Mouse (Mus musculus): ENCODE results near the gene Rnf128.

The Rnf128 gene

GRCm38 (mm10) chrX:139562925-139563461, at the start of gene Rnf128:
Gene Rnf128, plus strand, starts transcription at chrX:139563316.
- no peaks in the 10 kb centered on the region for H3K36me3 ChIP-seq (ENCODE audit: control insufficient read depth, insufficient read depth, low read length, poor library complexity, severe bottlenecking)
- no peak for DNase-seq (ENCODE audit: low read depth, low spot score)
- H3K27me3 ChIP-seq (ENCODE audit: control insufficient read depth, insufficient read depth, low read length, poor library complexity, severe bottlenecking) = no peaks in the 10 kb centered on the region

- no peaks in the 10 kb centered on the region for H3K27me3 ChIP-seq (ENCODE audit: control insufficient read depth, insufficient read depth, low read length, poor library complexity, severe bottlenecking)
- H3K36me3 ChIP-seq (ENCODE audit: control insufficient read depth, insufficient read depth, low read length, poor library complexity, severe bottlenecking) = no peaks in the 10 kb centered on the region
- no peak for DNase-seq (ENCODE audit: low read depth, low spot score)
Observed at GRCm38 (mm10) chrX:139516156-139516555, 47.0 kb upstream of the Rnf128 start.

DNA sequence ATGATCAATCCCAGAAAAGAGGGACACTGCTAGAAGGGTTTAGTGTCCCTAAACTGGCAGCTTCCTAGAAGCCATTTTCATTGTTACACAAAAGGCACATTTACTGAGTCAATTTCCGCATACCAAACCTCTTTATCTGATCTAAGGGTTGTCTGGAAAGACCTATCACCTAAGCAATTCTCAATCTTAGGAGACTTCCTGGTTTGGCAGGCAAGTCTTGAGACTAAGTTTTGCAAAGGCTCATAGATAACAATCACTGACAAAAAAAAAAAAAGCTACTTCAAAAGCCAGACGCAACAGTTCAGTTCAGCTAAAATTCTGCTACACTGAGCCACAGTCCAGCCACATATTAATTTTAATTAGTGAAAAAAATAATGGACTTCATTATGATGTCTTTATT, 43.9 kb upstream of the Rnf128 start:
- DNase-seq (ENCODE audit: low read depth, low spot score) = no peak
- Histone ChIP-seq H3K27me3 (ENCODE audit: control insufficient read depth, insufficient read depth, low read length, poor library complexity, severe bottlenecking) (no peaks in the 10 kb centered on the region), H3K36me3 (ENCODE audit: control insufficient read depth, insufficient read depth, low read length, poor library complexity, severe bottlenecking) (no peaks in the 10 kb centered on the region)

GRCm38 (mm10) chrX:139524303-139525091, 38.6 kb upstream of the Rnf128 start:
- Histone ChIP-seq H3K36me3 (ENCODE audit: control insufficient read depth, insufficient read depth, low read length, poor library complexity, severe bottlenecking) (no peaks in the 10 kb centered on the region), H3K27me3 (ENCODE audit: control insufficient read depth, insufficient read depth, low read length, poor library complexity, severe bottlenecking) (no peaks in the 10 kb centered on the region)
- no peak for DNase-seq (ENCODE audit: low read depth, low spot score)

- Histone ChIP-seq H3K36me3 (ENCODE audit: control insufficient read depth, insufficient read depth, low read length, poor library complexity, severe bottlenecking) (no peaks in the 10 kb centered on the region), H3K27me3 (ENCODE audit: control insufficient read depth, insufficient read depth, low read length, poor library complexity, severe bottlenecking) (no peaks in the 10 kb centered on the region)
- no peak for DNase-seq (ENCODE audit: low read depth, low spot score)
Observed at GRCm38 (mm10) chrX:139525724-139526123, 37.4 kb upstream of the Rnf128 start.

- no peak for DNase-seq (ENCODE audit: low read depth, low spot score)
- Histone ChIP-seq H3K27me3 (ENCODE audit: control insufficient read depth, insufficient read depth, low read length, poor library complexity, severe bottlenecking) (no peaks in the 10 kb centered on the region), H3K36me3 (ENCODE audit: control insufficient read depth, insufficient read depth, low read length, poor library complexity, severe bottlenecking) (no peaks in the 10 kb centered on the region)
Observed at GRCm38 (mm10) chrX:139526984-139527383, 36.1 kb upstream of the Rnf128 start.

DNA sequence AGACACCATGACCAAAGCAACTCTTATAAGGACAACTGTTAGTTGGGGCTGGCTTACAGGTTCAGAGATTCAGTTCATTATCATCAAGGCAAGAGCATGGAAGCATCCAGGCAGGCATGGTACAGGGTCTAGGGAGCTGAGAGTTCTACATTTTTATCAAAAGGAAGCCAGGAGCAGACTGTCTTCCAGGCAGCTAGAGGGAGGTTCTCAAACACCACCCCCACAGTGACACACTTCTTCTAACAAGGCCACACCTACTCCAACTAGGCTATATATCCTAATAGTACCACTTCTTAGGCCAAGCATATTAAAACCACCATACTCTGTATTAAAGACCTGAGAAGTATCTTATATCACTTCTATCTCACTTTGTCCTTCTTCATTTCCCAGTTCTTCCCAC, 33.4 kb upstream of the Rnf128 start:
- DNase-seq (ENCODE audit: low read depth, low spot score) = no peak
- H3K27me3 ChIP-seq (ENCODE audit: control insufficient read depth, insufficient read depth, low read length, poor library complexity, severe bottlenecking) = no peaks in the 10 kb centered on the region
- H3K36me3 ChIP-seq (ENCODE audit: control insufficient read depth, insufficient read depth, low read length, poor library complexity, severe bottlenecking) = no peaks in the 10 kb centered on the region

DNA sequence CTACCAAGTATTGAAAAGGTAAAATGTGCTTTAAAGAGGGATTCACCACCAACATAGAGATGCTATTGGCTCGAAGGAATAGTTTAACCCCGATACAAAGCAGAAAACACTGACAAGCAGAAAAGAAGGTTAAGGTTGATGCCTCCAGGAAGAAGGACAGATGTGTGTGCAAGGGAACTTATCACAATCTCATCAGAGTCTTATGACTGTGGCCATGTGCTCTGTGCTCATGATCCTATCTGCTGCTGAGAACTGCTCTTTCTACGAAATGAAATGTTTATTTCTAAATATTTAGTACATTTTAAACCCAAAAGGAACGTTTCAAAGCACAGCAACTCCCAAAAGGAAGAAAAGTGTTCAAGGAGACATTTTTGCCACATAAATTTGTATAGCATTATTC, 30.8 kb upstream of the Rnf128 start:
- H3K36me3 ChIP-seq (ENCODE audit: control insufficient read depth, insufficient read depth, low read length, poor library complexity, severe bottlenecking) = no peaks in the 10 kb centered on the region
- no peak for DNase-seq (ENCODE audit: low read depth, low spot score)
- no peaks in the 10 kb centered on the region for H3K27me3 ChIP-seq (ENCODE audit: control insufficient read depth, insufficient read depth, low read length, poor library complexity, severe bottlenecking)

GRCm38 (mm10) chrX:139537641-139538397, 25.3 kb upstream of the Rnf128 start:
- Histone ChIP-seq H3K36me3 (ENCODE audit: control insufficient read depth, insufficient read depth, low read length, poor library complexity, severe bottlenecking) (no peaks in the 10 kb centered on the region), H3K27me3 (ENCODE audit: control insufficient read depth, insufficient read depth, low read length, poor library complexity, severe bottlenecking) (no peaks in the 10 kb centered on the region)
- no peak for DNase-seq (ENCODE audit: low read depth, low spot score)

DNA sequence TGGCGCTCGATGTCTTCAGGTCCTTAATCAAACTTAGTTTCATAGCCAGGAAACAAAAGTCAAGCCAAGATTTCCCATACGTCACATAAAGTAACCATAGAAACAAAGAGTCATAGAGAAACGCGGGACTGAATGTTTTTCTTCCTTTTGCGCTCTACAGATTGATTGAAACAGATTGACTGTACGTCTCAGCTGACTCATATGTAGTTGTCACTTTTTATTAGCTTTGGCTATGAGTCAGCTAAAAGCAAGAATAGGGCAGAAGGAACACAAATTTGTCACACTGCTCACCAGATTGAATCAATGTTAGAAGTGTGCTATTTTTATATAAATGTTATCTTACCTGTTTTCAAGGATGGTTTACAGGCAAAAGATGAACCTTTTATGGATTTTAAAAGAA, 19.4 kb upstream of the Rnf128 start:
- Histone ChIP-seq H3K36me3 (ENCODE audit: control insufficient read depth, insufficient read depth, low read length, poor library complexity, severe bottlenecking) (no peaks in the 10 kb centered on the region), H3K27me3 (ENCODE audit: control insufficient read depth, insufficient read depth, low read length, poor library complexity, severe bottlenecking) (no peaks in the 10 kb centered on the region)
- DNase-seq (ENCODE audit: low read depth, low spot score) = no peak

DNA sequence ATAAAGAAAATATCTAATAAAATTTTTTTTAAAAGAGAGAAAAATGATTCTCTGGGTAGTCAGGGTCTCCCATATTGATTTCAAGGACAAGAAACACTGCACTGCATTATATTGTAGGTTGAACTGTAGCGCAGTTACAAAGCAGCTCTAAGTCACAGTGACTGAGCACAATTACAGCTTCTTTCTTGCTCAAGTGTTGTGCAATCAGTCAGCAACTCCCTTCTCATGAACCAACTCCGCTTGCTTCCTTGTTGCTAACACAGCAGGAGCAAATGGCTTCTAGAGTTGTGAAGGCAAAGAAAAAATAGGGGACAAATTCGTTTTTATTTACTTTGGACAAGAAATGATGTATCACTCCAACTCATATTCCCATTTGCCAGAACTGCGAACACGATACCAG, 12.7 kb upstream of the Rnf128 start:
- no peak for DNase-seq (ENCODE audit: low read depth, low spot score)
- Histone ChIP-seq H3K27me3 (ENCODE audit: control insufficient read depth, insufficient read depth, low read length, poor library complexity, severe bottlenecking) (no peaks in the 10 kb centered on the region), H3K36me3 (ENCODE audit: control insufficient read depth, insufficient read depth, low read length, poor library complexity, severe bottlenecking) (no peaks in the 10 kb centered on the region)

- no peaks in the 10 kb centered on the region for H3K36me3 ChIP-seq (ENCODE audit: control insufficient read depth, insufficient read depth, low read length, poor library complexity, severe bottlenecking)
- DNase-seq (ENCODE audit: low read depth, low spot score) = no peak
- no peaks in the 10 kb centered on the region for H3K27me3 ChIP-seq (ENCODE audit: control insufficient read depth, insufficient read depth, low read length, poor library complexity, severe bottlenecking)
Observed at GRCm38 (mm10) chrX:139552090-139552489, 11.0 kb upstream of the Rnf128 start.

- no peaks in the 10 kb centered on the region for H3K36me3 ChIP-seq (ENCODE audit: control insufficient read depth, insufficient read depth, low read length, poor library complexity, severe bottlenecking)
- no peaks in the 10 kb centered on the region for H3K27me3 ChIP-seq (ENCODE audit: control insufficient read depth, insufficient read depth, low read length, poor library complexity, severe bottlenecking)
- no peak for DNase-seq (ENCODE audit: low read depth, low spot score)
Observed at GRCm38 (mm10) chrX:139562255-139562924, 726 bp upstream of the Rnf128 start.

- H3K27me3 ChIP-seq (ENCODE audit: control insufficient read depth, insufficient read depth, low read length, poor library complexity, severe bottlenecking) = no peaks in the 10 kb centered on the region
- DNase-seq (ENCODE audit: low read depth, low spot score) = no peak
- no peaks in the 10 kb centered on the region for H3K36me3 ChIP-seq (ENCODE audit: control insufficient read depth, insufficient read depth, low read length, poor library complexity, severe bottlenecking)
Observed at GRCm38 (mm10) chrX:139570054-139570453, 6.9 kb downstream of the Rnf128 start.

Measured in splenic B cell, adult 2 months (primary cell).